Mouse (Mus musculus) myocyte (in vitro differentiated cells): Measurements from ENCODE around the gene Zbtb32. TPM values are rescaled to one million over a fixed set of nuclear protein-coding genes. Genes with fewer than 3 reads are reported as not detected.

Source experiments
- H3K27me3 ChIP-seq: one replicate; pipeline ENCODE4 v1.6.1; 2011; ENCODE audit not compliant: control insufficient read depth, insufficient read depth, insufficient read length
- H3K36me3 ChIP-seq: one replicate; pipeline ENCODE4 v1.6.1; 2011; ENCODE audit not compliant: control insufficient read depth, insufficient read depth
- H3K4me2 ChIP-seq: one replicate; pipeline ENCODE4 v1.6.1; 2011; ENCODE audit warnings: low read depth, control low read depth
- H3K4me3 ChIP-seq: one replicate; pipeline ENCODE4 v1.5.1; 2011; ENCODE audit warnings: mild to moderate bottlenecking, control low read depth, moderate library complexity
- H3K79me2 ChIP-seq: one replicate; pipeline ENCODE4 v1.6.1; 2011; ENCODE audit not compliant: control insufficient read depth, insufficient read depth
- H3ac ChIP-seq: one replicate; pipeline ENCODE4 v1.6.1; 2011; ENCODE audit not compliant: control insufficient read depth, insufficient read length
- CEBPB ChIP-seq: IDR thresholded peaks from 2 replicates; pipeline ENCODE4 v1.6.1; 2011; ENCODE audit warnings: mild to moderate bottlenecking, moderate library complexity; ENCODE audit not compliant: poor library complexity, insufficient read depth, severe bottlenecking
- E2F4 ChIP-seq: IDR thresholded peaks from one replicate; pipeline ENCODE4 v1.6.1; 2011; ENCODE audit warnings: mild to moderate bottlenecking, control low read depth, moderate library complexity; ENCODE audit not compliant: insufficient read depth
- MAX ChIP-seq: IDR thresholded peaks from one replicate; pipeline ENCODE4 v1.6.1; 2011; ENCODE audit warnings: low read depth, mild to moderate bottlenecking, control low read depth
- MYOD1 ChIP-seq, 3 experiments: IDR thresholded peaks; one replicate each; pipeline ENCODE4 v1.6.1; 2011; ENCODE audit warnings: control low read depth in 2 of 3, low read depth in 2 of 3, mild to moderate bottlenecking in 2 of 3, moderate library complexity in 1 of 3; ENCODE audit not compliant: insufficient read length in 2 of 3, control insufficient read depth in 1 of 3
- MYOG ChIP-seq, 3 experiments: IDR thresholded peaks; one replicate each; pipeline ENCODE4 v1.6.1; 2011; ENCODE audit warnings: control low read depth in 2 of 3, low read depth in 2 of 3, mild to moderate bottlenecking in 2 of 3; ENCODE audit not compliant: insufficient read length in 2 of 3, control insufficient read depth in 1 of 3, insufficient read depth in 1 of 3
- POLR2A ChIP-seq: IDR thresholded peaks from one replicate; pipeline ENCODE4 v1.6.1; 2011; ENCODE audit warnings: low read depth, mild to moderate bottlenecking, control low read depth, moderate library complexity; ENCODE audit not compliant: insufficient read length
- POLR2AphosphoS2 ChIP-seq: IDR thresholded peaks from one replicate; pipeline ENCODE4 v1.6.1; 2011; ENCODE audit warnings: low read depth, control low read depth; ENCODE audit not compliant: insufficient read length
- REST ChIP-seq: IDR thresholded peaks from one replicate; pipeline ENCODE4 v1.6.1; 2011; ENCODE audit warnings: mild to moderate bottlenecking, control low read depth, moderate library complexity; ENCODE audit not compliant: insufficient read depth, insufficient read length
- SRF ChIP-seq: IDR thresholded peaks from one replicate; pipeline ENCODE4 v1.6.1; 2011; ENCODE audit warnings: low read depth; ENCODE audit not compliant: control insufficient read depth, insufficient read length
- TCF12 ChIP-seq: IDR thresholded peaks from one replicate; pipeline ENCODE4 v1.6.1; 2011; ENCODE audit warnings: mild to moderate bottlenecking, control low read depth; ENCODE audit not compliant: poor library complexity, insufficient read depth, severe bottlenecking
- TCF3 ChIP-seq: IDR thresholded peaks from one replicate; pipeline ENCODE4 v1.6.1; 2011; ENCODE audit warnings: low read depth, control low read depth; ENCODE audit not compliant: insufficient read length
- USF1 ChIP-seq: IDR thresholded peaks from one replicate; pipeline ENCODE4 v1.6.1; 2011; ENCODE audit warnings: low read depth, mild to moderate bottlenecking, control low read depth, moderate library complexity
- polyA plus RNA-seq: library from polyadenylated mRNA; unstranded; fragments of >200 nt; fragmentation: generic; extraction: Trizol; gene quantifications from one replicate; pipeline ENCODE4 v1.2.1, GENCODE M21; 2012; ENCODE audit warnings: missing spikeins

Gene Zbtb32
- 0.11 TPM for polyA plus RNA-seq

DNA sequence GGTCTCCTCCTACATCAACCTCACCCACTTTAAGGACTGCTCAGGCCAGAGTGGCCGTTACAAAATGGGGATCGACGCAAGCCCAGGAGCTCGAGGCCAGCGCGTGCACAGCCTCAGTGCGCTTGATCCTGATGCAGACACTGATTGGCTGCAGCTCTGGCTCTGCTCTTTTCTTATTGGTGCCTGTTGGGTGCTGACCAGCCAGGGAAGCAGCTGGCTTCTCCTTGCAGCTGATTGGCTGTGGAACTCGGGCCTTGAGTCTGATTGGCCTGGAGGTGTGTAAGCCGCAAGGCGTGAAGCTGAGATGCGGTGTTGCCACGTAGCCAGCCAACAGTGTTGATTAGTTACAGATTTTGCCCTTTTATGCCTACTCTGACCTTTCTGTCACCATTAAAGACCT is at the start of gene Zbtb32:
TSS of gene Zbtb32 (minus strand) at position 124 of the 400 bp plus-strand sequence.
- H3K4me2 ChIP-seq = no peak within 1 kb of the TSS
- H3K79me2 ChIP-seq = no peaks in the 10 kb centered on the region
- no peaks in the 10 kb centered on the region for H3K36me3 ChIP-seq
- H3K4me3 ChIP-seq = no peak within 1 kb of the TSS
- H3ac ChIP-seq = no peak within 1 kb of the TSS
- TF ChIP-seq MYOD1 (IDR thresholded peaks at IDR 0.05; ENCODE audit: control insufficient read depth in 1 of 3, insufficient read length in 2 of 3, low read depth in 2 of 3) (no peak), CEBPB (no peak), E2F4 (no peak), POLR2AphosphoS2 (no peak), SRF (no peak), USF1 (no peak), REST (no peak), MYOG (IDR thresholded peaks at IDR 0.05; ENCODE audit: control insufficient read depth in 1 of 3, insufficient read depth in 1 of 3, insufficient read length in 2 of 3, low read depth in 2 of 3) (no peak), POLR2A (no peak), TCF12 (no peak)
- peaks cover 55% of the 10 kb centered on the region for H3K27me3 ChIP-seq

- Histone ChIP-seq H3K27me3 (peaks cover 26% of the 10 kb centered on the region), H3ac (no peak overlapping the region), H3K4me3 (no peak overlapping the region), H3K4me2 (no peak overlapping the region), H3K36me3 (peaks cover 16% of the 10 kb centered on the region), H3K79me2 (no peaks in the 10 kb centered on the region)
- no peak for TF ChIP-seq POLR2AphosphoS2
- TF ChIP-seq SRF = no peak
- no peak for TF ChIP-seq TCF3
- TF ChIP-seq MAX = no peak
- no peak for TF ChIP-seq CEBPB
- TF ChIP-seq MYOG (IDR thresholded peaks at IDR 0.05; ENCODE audit: control insufficient read depth in 1 of 3, insufficient read depth in 1 of 3, insufficient read length in 2 of 3, low read depth in 2 of 3) = no peak
- no peak for TF ChIP-seq POLR2A
- TF ChIP-seq MYOD1 (IDR thresholded peaks at IDR 0.05; ENCODE audit: control insufficient read depth in 1 of 3, insufficient read length in 2 of 3, low read depth in 2 of 3) = no peak
- no peak for TF ChIP-seq E2F4
Observed at GRCm38 (mm10) chr7:30639083-30639482, 40.4 kb upstream of the Zbtb32 start.

GRCm38 (mm10) chr7:30636395-30636794 is 37.7 kb upstream of the Zbtb32 start:
- peaks cover 6% of the 10 kb centered on the region for H3K36me3 ChIP-seq
- no peaks in the 10 kb centered on the region for H3K79me2 ChIP-seq
- peaks cover 47% of the 10 kb centered on the region for H3K27me3 ChIP-seq
- no peak overlapping the region for H3K4me2 ChIP-seq
- no peak overlapping the region for H3ac ChIP-seq
- TF ChIP-seq E2F4 = no peak
- no peak for TF ChIP-seq MYOD1 (IDR thresholded peaks at IDR 0.05; ENCODE audit: control insufficient read depth in 1 of 3, insufficient read length in 2 of 3, low read depth in 2 of 3)
- TF ChIP-seq REST = no peak
- TF ChIP-seq CEBPB = no peak
- no peak for TF ChIP-seq POLR2A
- TF ChIP-seq USF1 = no peak
- no peak for TF ChIP-seq TCF12
- TF ChIP-seq MYOG (IDR thresholded peaks at IDR 0.05; ENCODE audit: control insufficient read depth in 1 of 3, insufficient read depth in 1 of 3, insufficient read length in 2 of 3, low read depth in 2 of 3) = no peak
- H3K4me3 ChIP-seq = no peak overlapping the region

- TF ChIP-seq MYOD1 (IDR thresholded peaks at IDR 0.05; ENCODE audit: control insufficient read depth in 1 of 3, insufficient read length in 2 of 3, low read depth in 2 of 3) (no peak), TCF3 (no peak), MYOG (IDR thresholded peaks at IDR 0.05; ENCODE audit: control insufficient read depth in 1 of 3, insufficient read depth in 1 of 3, insufficient read length in 2 of 3, low read depth in 2 of 3) (no peak), MAX (no peak), SRF (no peak), REST (no peak), POLR2AphosphoS2 (no peak), USF1 (no peak), E2F4 (no peak), POLR2A (no peak)
Observed at GRCm38 (mm10) chr7:30635752-30636151, 37.0 kb upstream of the Zbtb32 start, which contains the start of gene Etv2. Etv2 (minus strand) TSS chr7:30635852.

GRCm38 (mm10) chr7:30634621-30635020 is 35.9 kb upstream of the Zbtb32 start:
- Histone ChIP-seq H3K36me3 (no peaks in the 10 kb centered on the region), H3K79me2 (no peaks in the 10 kb centered on the region), H3ac (no peak overlapping the region), H3K27me3 (peaks cover 62% of the 10 kb centered on the region), H3K4me2 (no peak overlapping the region), H3K4me3 (no peak overlapping the region)
- TF ChIP-seq MYOD1 (IDR thresholded peaks at IDR 0.05; ENCODE audit: control insufficient read depth in 1 of 3, insufficient read length in 2 of 3, low read depth in 2 of 3) (no peak), TCF3 (no peak), MAX (no peak), E2F4 (no peak)

More at GRCm38 (mm10) chr7:30635752-30636151, 37.0 kb upstream of the Zbtb32 start, which contains the start of gene Etv2:
- no peak within 1 kb of the TSS for H3ac ChIP-seq
- no peak within 1 kb of the TSS for H3K4me2 ChIP-seq
- peaks cover 52% of the 10 kb centered on the region for H3K27me3 ChIP-seq
- no peaks in the 10 kb centered on the region for H3K79me2 ChIP-seq
- peaks cover 3% of the 10 kb centered on the region for H3K36me3 ChIP-seq
- no peak within 1 kb of the TSS for H3K4me3 ChIP-seq
